Mouse (Mus musculus): Measurements from ENCODE around the gene Arfrp1. TPM values are rescaled to one million over a fixed set of nuclear protein-coding genes. Genes with fewer than 3 reads are reported as not detected.

Arfrp1 gene
- total RNA-seq, 2 experiments from 2014 or later: 39.5 to 41.4 TPM

GRCm38 (mm10) chr2:181380251-181380650, 15.0 kb upstream of the Arfrp1 start:
- no peak for DNase-seq (ENCODE audit: low spot score in 2 of 2)
- intact Hi-C loops (cut with DNase I): no loop called here

- intact Hi-C loops (cut with DNase I): no loop called here
- no peak for DNase-seq (ENCODE audit: low spot score in 2 of 2)
Measured at GRCm38 (mm10) chr2:181379778-181380177, 14.6 kb upstream of the Arfrp1 start, which contains the start of gene Lime1. Lime1 (plus strand) TSS chr2:181380078.

GRCm38 (mm10) chr2:181378701-181379100, 13.5 kb upstream of the Arfrp1 start:
- intact Hi-C loops (cut with DNase I): no loop called here
- DNase-seq (ENCODE audit: low spot score in 2 of 2): no peak

GRCm38 (mm10) chr2:181377230-181377629, 12.0 kb upstream of the Arfrp1 start:
- intact Hi-C loops (cut with DNase I): no loop called here
- DNase-seq (ENCODE audit: low spot score in 2 of 2): no peak

GRCm38 (mm10) chr2:181375787-181376186, 10.6 kb upstream of the Arfrp1 start:
- intact Hi-C loops (cut with DNase I): no loop called here

GRCm38 (mm10) chr2:181370001-181370400, 4.8 kb upstream of the Arfrp1 start:
- intact Hi-C loops (cut with DNase I): no loop called here
- no peak for DNase-seq (ENCODE audit: low spot score in 2 of 2)

More at GRCm38 (mm10) chr2:181375787-181376186, 10.6 kb upstream of the Arfrp1 start:
- DNase-seq (ENCODE audit: low spot score in 2 of 2): no peak

GRCm38 (mm10) chr2:181365655-181366075, 461 bp upstream of the Arfrp1 start:
- intact Hi-C loops (cut with DNase I): no loop called here

GRCm38 (mm10) chr2:181364487-181364859, 731 bp downstream of the Arfrp1 start:
- intact Hi-C loops (cut with DNase I): no loop called here

More at GRCm38 (mm10) chr2:181365655-181366075, 461 bp upstream of the Arfrp1 start:
- no peak for DNase-seq (ENCODE audit: low spot score in 2 of 2)

GRCm38 (mm10) chr2:181363946-181364345, 1.3 kb downstream of the Arfrp1 start:
- DNase-seq (ENCODE audit: low spot score in 2 of 2): no peak
- intact Hi-C loops (cut with DNase I): no loop called here

More at GRCm38 (mm10) chr2:181364487-181364859, 731 bp downstream of the Arfrp1 start:
- DNase-seq (ENCODE audit: low spot score in 2 of 2): no peak

- intact Hi-C loops (cut with DNase I): no loop called here
- peak in 1 of 2 experiments; percentile 10 for DNase-seq (ENCODE audit: low spot score in 2 of 2)
Measured at GRCm38 (mm10) chr2:181356780-181357179, 8.4 kb downstream of the Arfrp1 start.

- intact Hi-C loops (cut with DNase I): no loop called here
- no peak for DNase-seq (ENCODE audit: low spot score in 2 of 2)
Measured at GRCm38 (mm10) chr2:181342766-181343165, 22.4 kb downstream of the Arfrp1 start.

GRCm38 (mm10) chr2:181340426-181340825, 24.8 kb downstream of the Arfrp1 start:
- intact Hi-C loops (cut with DNase I): no loop called here
- DNase-seq (ENCODE audit: low spot score in 2 of 2): no peak

GRCm38 (mm10) chr2:181334023-181334422, 31.2 kb downstream of the Arfrp1 start:
- intact Hi-C loops (cut with DNase I): no loop called here
- peak; percentile 76 to 82 for DNase-seq (ENCODE audit: low spot score in 2 of 2)

GRCm38 (mm10) chr2:181332542-181332941, 32.7 kb downstream of the Arfrp1 start:
- intact Hi-C loops (cut with DNase I): no loop called here
- DNase-seq (ENCODE audit: low spot score in 2 of 2): no peak

- no peak for DNase-seq (ENCODE audit: low spot score in 2 of 2)
- intact Hi-C loops (cut with DNase I): no loop called here
Measured at GRCm38 (mm10) chr2:181326098-181326497, 39.1 kb downstream of the Arfrp1 start.

GRCm38 (mm10) chr2:181322136-181322535, 43.1 kb downstream of the Arfrp1 start:
- DNase-seq (ENCODE audit: low spot score in 2 of 2): no peak
- intact Hi-C loops (cut with DNase I): no loop called here

GRCm38 (mm10) chr2:181320103-181320499, 45.1 kb downstream of the Arfrp1 start:
- DNase-seq (ENCODE audit: low spot score in 2 of 2): no peak
- intact Hi-C loops (cut with DNase I): no loop called here

- intact Hi-C loops (cut with DNase I): no loop called here
- peak; percentile 84 to 89 for DNase-seq (ENCODE audit: low spot score in 2 of 2)
Measured at GRCm38 (mm10) chr2:181319248-181320102, 45.7 kb downstream of the Arfrp1 start, which contains the start of gene Rtel1. Rtel1 (plus strand) TSS chr2:181319739.

GRCm38 (mm10) chr2:181314080-181314810, 51.0 kb downstream of the Arfrp1 start, which contains the start of gene Stmn3:
Stmn3 (minus strand) TSS chr2:181314500.
- intact Hi-C loops (cut with DNase I): loop anchor here (2.0 kb wide), 1 partner anchor 27 kb away; no protein-coding TSS in a partner anchor

More at GRCm38 (mm10) chr2:181314080-181314810, 51.0 kb downstream of the Arfrp1 start, which contains the start of gene Stmn3:
- peak; percentile 77 to 84 for DNase-seq (ENCODE audit: low spot score in 2 of 2)
